Mouse (Mus musculus) heart, embryonic 12.5 days (tissue): ENCODE results near the gene Itga4. TPM values are rescaled to one million over a fixed set of nuclear protein-coding genes. Genes with fewer than 3 reads are reported as not detected.

Source experiments
- ATAC-seq: fragments of 200-750 bp; cut with Nextera tagmentation; 2 replicates; pipeline ENCODE4 v1.8.0; 2017; ENCODE audit warnings: moderate TSS enrichment, moderate library complexity; ENCODE audit not compliant: insufficient number of reproducible peaks, low FRiP score
- H3K27ac ChIP-seq: fragments of 300-500 bp; sonication (generic); 2 replicates; pipeline ENCODE4 v1.5.1; 2016; ENCODE audit warnings: mild to moderate bottlenecking, moderate library complexity; ENCODE audit not compliant: poor library complexity, severe bottlenecking
- H3K27me3 ChIP-seq: fragments of 300-500 bp; sonication (generic); replicated peaks from 2 replicates; pipeline ENCODE4 v1.6.1; 2016; ENCODE audit warnings: mild to moderate bottlenecking, moderate library complexity
- H3K36me3 ChIP-seq: fragments of 300-500 bp; sonication (generic); 2 replicates; pipeline ENCODE4 v1.6.1; 2016; ENCODE audit warnings: mild to moderate bottlenecking, moderate library complexity
- H3K4me1 ChIP-seq: fragments of 300-500 bp; sonication (generic); replicated peaks from 2 replicates; pipeline ENCODE4 v1.6.1; 2016; ENCODE audit warnings: mild to moderate bottlenecking
- H3K4me2 ChIP-seq: fragments of 300-500 bp; sonication (generic); 2 replicates; pipeline ENCODE4 v1.6.1; 2016; ENCODE audit warnings: mild to moderate bottlenecking, moderate library complexity
- H3K4me3 ChIP-seq: fragments of 300-500 bp; sonication (generic); 2 replicates; pipeline ENCODE4 v1.5.1; 2016; ENCODE audit warnings: mild to moderate bottlenecking
- H3K9ac ChIP-seq: fragments of 300-500 bp; sonication (generic); 2 replicates; pipeline ENCODE4 v1.6.1; 2016; ENCODE audit warnings: mild to moderate bottlenecking, moderate library complexity
- H3K9me3 ChIP-seq: fragments of 300-500 bp; sonication (generic); replicated peaks from 2 replicates; pipeline ENCODE4 v1.6.1; 2016; ENCODE audit warnings: mild to moderate bottlenecking, moderate library complexity
- WGBS: fragments of 180-500 bp; shearing (Covaris S2); methylation state at CpG from one replicate; pipeline ENCODE4 v1.1.7; 2016; 5-methylcytosine and 5-hydroxymethylcytosine counted together
- polyA plus RNA-seq: library from polyadenylated mRNA; unstranded; fragments of >200 nt; fragmentation: Nextera tagmentation; extraction: Ambion mirVana; gene quantifications from 2 replicates; pipeline ENCODE4 v1.2.1, GENCODE M21; 2016

Gene Itga4
- polyA plus RNA-seq, 1 experiment from 2014 or later, result 9.2 TPM

- Histone ChIP-seq H3K27ac (no peak overlapping the region), H3K4me1 (peaks cover 7% of the 10 kb centered on the region; the same call in 1 of the 2 replicates), H3K27me3 (no peaks in the 10 kb centered on the region), H3K9me3 (no peaks in the 10 kb centered on the region), H3K9ac (no peak overlapping the region), H3K4me2 (no peak overlapping the region), H3K4me3 (no peak overlapping the region), H3K36me3 (no peaks in the 10 kb centered on the region)
- no peak for ATAC-seq
- 87% methylated on average over 3 of the region's 3 CpGs for WGBS
Observed at GRCm38 (mm10) chr2:79266480-79266879, 11.3 kb downstream of the Itga4 start.

GRCm38 (mm10) chr2:79267181-79267580 lies 12.0 kb downstream of the Itga4 start:
- Histone ChIP-seq H3K9ac (no peak overlapping the region), H3K9me3 (no peaks in the 10 kb centered on the region), H3K36me3 (no peaks in the 10 kb centered on the region), H3K4me1 (peaks cover 7% of the 10 kb centered on the region; the same call in 1 of the 2 replicates), H3K4me3 (no peak overlapping the region), H3K4me2 (no peak overlapping the region), H3K27ac (no peak overlapping the region), H3K27me3 (no peaks in the 10 kb centered on the region)
- ATAC-seq, result no peak
- WGBS, result 73% methylated on average over 3 of the region's 3 CpGs

- no peak overlapping the region for H3K27ac ChIP-seq
- no peak overlapping the region for H3K4me3 ChIP-seq
- H3K27me3 ChIP-seq, result no peaks in the 10 kb centered on the region
- H3K36me3 ChIP-seq, result no peaks in the 10 kb centered on the region
- 80% methylated on average over 4 of the region's 4 CpGs for WGBS
- H3K9me3 ChIP-seq, result no peaks in the 10 kb centered on the region
- no peak overlapping the region for H3K4me2 ChIP-seq
- no peak overlapping the region for H3K9ac ChIP-seq
- peaks cover 7% of the 10 kb centered on the region; the same call in 1 of the 2 replicates for H3K4me1 ChIP-seq
- no peak for ATAC-seq
Observed at GRCm38 (mm10) chr2:79268863-79269262, 13.6 kb downstream of the Itga4 start.

- 18% methylated on average over 3 of the region's 3 CpGs for WGBS
- no peak for ATAC-seq
- Histone ChIP-seq H3K36me3 (no peaks in the 10 kb centered on the region), H3K27me3 (no peaks in the 10 kb centered on the region), H3K27ac (no peak overlapping the region; the same call in 1 of the 2 replicates), H3K4me3 (no peak overlapping the region), H3K4me2 (no peak overlapping the region), H3K9me3 (no peaks in the 10 kb centered on the region), H3K9ac (no peak overlapping the region), H3K4me1 (peaks cover 7% of the 10 kb centered on the region; the same call in 1 of the 2 replicates)
Observed at GRCm38 (mm10) chr2:79270034-79270535, 14.9 kb downstream of the Itga4 start.

- 88% methylated on average over 4 of the region's 4 CpGs for WGBS
- no peaks in the 10 kb centered on the region for H3K36me3 ChIP-seq
Observed at GRCm38 (mm10) chr2:79271838-79272237, 16.6 kb downstream of the Itga4 start.

GRCm38 (mm10) chr2:79278581-79278980 lies 23.4 kb downstream of the Itga4 start:
- no peaks in the 10 kb centered on the region for H3K9me3 ChIP-seq
- H3K36me3 ChIP-seq, result no peaks in the 10 kb centered on the region
- ATAC-seq, result no peak
- H3K4me2 ChIP-seq, result no peak overlapping the region
- H3K4me1 ChIP-seq, result no peaks in the 10 kb centered on the region
- no peak overlapping the region for H3K27ac ChIP-seq
- H3K27me3 ChIP-seq, result no peaks in the 10 kb centered on the region
- no peak overlapping the region for H3K9ac ChIP-seq
- H3K4me3 ChIP-seq, result no peak overlapping the region

More at GRCm38 (mm10) chr2:79271838-79272237, 16.6 kb downstream of the Itga4 start:
- Histone ChIP-seq H3K4me1 (peaks cover 7% of the 10 kb centered on the region; the same call in 1 of the 2 replicates), H3K27me3 (no peaks in the 10 kb centered on the region), H3K4me2 (no peak overlapping the region), H3K9ac (no peak overlapping the region), H3K4me3 (no peak overlapping the region), H3K9me3 (no peaks in the 10 kb centered on the region), H3K27ac (no peak overlapping the region)
- ATAC-seq, result no peak

- WGBS, result 84% methylated on average over 4 of the region's 4 CpGs
- Histone ChIP-seq H3K4me3 (no peak overlapping the region), H3K4me1 (no peaks in the 10 kb centered on the region), H3K9me3 (no peaks in the 10 kb centered on the region), H3K9ac (no peak overlapping the region), H3K36me3 (no peaks in the 10 kb centered on the region), H3K27ac (no peak overlapping the region), H3K27me3 (no peaks in the 10 kb centered on the region), H3K4me2 (no peak overlapping the region)
- no peak for ATAC-seq
Observed at GRCm38 (mm10) chr2:79284206-79284605, 29.0 kb downstream of the Itga4 start.

- no peaks in the 10 kb centered on the region for H3K9me3 ChIP-seq
- H3K27ac ChIP-seq, result no peak overlapping the region
- H3K9ac ChIP-seq, result no peak overlapping the region
- no peak for ATAC-seq
- 76% methylated on average over 1 of the region's 1 CpGs for WGBS
- no peaks in the 10 kb centered on the region for H3K36me3 ChIP-seq
- no peak overlapping the region for H3K4me3 ChIP-seq
- H3K27me3 ChIP-seq, result no peaks in the 10 kb centered on the region
- no peak overlapping the region for H3K4me2 ChIP-seq
- no peaks in the 10 kb centered on the region for H3K4me1 ChIP-seq
Observed at GRCm38 (mm10) chr2:79290149-79290548, 34.9 kb downstream of the Itga4 start.

- Histone ChIP-seq H3K4me3 (no peak overlapping the region), H3K9ac (no peak overlapping the region), H3K4me2 (no peak overlapping the region), H3K36me3 (no peaks in the 10 kb centered on the region), H3K27ac (no peak overlapping the region), H3K27me3 (no peaks in the 10 kb centered on the region), H3K4me1 (no peaks in the 10 kb centered on the region), H3K9me3 (no peaks in the 10 kb centered on the region)
- WGBS, result 78% methylated on average over 8 of the region's 8 CpGs
- ATAC-seq, result no peak
Observed at GRCm38 (mm10) chr2:79291922-79292321, 36.7 kb downstream of the Itga4 start.

- Histone ChIP-seq H3K4me1 (no peaks in the 10 kb centered on the region), H3K36me3 (no peaks in the 10 kb centered on the region)
- 80% methylated on average over 6 of the region's 6 CpGs for WGBS
Observed at GRCm38 (mm10) chr2:79292431-79292830, 37.2 kb downstream of the Itga4 start.

GRCm38 (mm10) chr2:79302398-79302797 lies 47.2 kb downstream of the Itga4 start:
- Histone ChIP-seq H3K27ac (no peak overlapping the region), H3K36me3 (no peaks in the 10 kb centered on the region; the same call in 1 of the 2 replicates), H3K9me3 (no peaks in the 10 kb centered on the region), H3K27me3 (no peaks in the 10 kb centered on the region), H3K4me3 (no peak overlapping the region), H3K4me1 (no peaks in the 10 kb centered on the region), H3K9ac (no peak overlapping the region), H3K4me2 (no peak overlapping the region)
- ATAC-seq, result no peak

More at GRCm38 (mm10) chr2:79292431-79292830, 37.2 kb downstream of the Itga4 start:
- no peak for ATAC-seq
- Histone ChIP-seq H3K4me2 (no peak overlapping the region), H3K27ac (no peak overlapping the region), H3K9ac (no peak overlapping the region), H3K4me3 (no peak overlapping the region), H3K27me3 (no peaks in the 10 kb centered on the region), H3K9me3 (no peaks in the 10 kb centered on the region)

GRCm38 (mm10) chr2:79307549-79307948 lies 52.3 kb downstream of the Itga4 start:
- no peak overlapping the region for H3K4me3 ChIP-seq
- no peak for ATAC-seq
- no peak overlapping the region for H3K27ac ChIP-seq
- no peaks in the 10 kb centered on the region for H3K27me3 ChIP-seq
- no peak overlapping the region for H3K9ac ChIP-seq
- 75% methylated on average over 4 of the region's 4 CpGs for WGBS
- no peaks in the 10 kb centered on the region; the same call in 1 of the 2 replicates for H3K36me3 ChIP-seq
- H3K4me1 ChIP-seq, result no peaks in the 10 kb centered on the region
- H3K4me2 ChIP-seq, result no peak overlapping the region
- no peaks in the 10 kb centered on the region for H3K9me3 ChIP-seq
